Mouse (Mus musculus) left cerebral cortex, postnatal 25 days (tissue): ENCODE results near the gene Xpot. TPM values are rescaled to one million over a fixed set of nuclear protein-coding genes. Genes with fewer than 3 reads are reported as not detected.

Experiments
- DNase-seq, 2 experiments: peaks; one replicate each; pipeline ENCODE4 v3.0.0; 2022; ENCODE audit warnings: low spot score in 2 of 2, mixed read lengths in 1 of 2
- intact Hi-C: fragments of 180-260 bp; cut with DNase I; formaldehyde crosslinking; loops from one replicate; pipeline ENCODE4 v1.15.1; 2025
- total RNA-seq, 2 experiments: library from RNA; stranded (reverse); gene quantifications; 2 replicates each; pipeline ENCODE4 v1.2.3; 2021

Xpot gene
- total RNA-seq: 10 to 100 TPM; 58.5 to 69.1 TPM

GRCm38 (mm10) chr10:121626186-121626882, at the start of gene Xpot:
Gene Xpot, minus strand, starts transcription at chr10:121626332.
- intact Hi-C loops: loop anchor here (5.0 kb wide), 2 partner anchors 39 to 111 kb away; partner anchors contain the start of genes BC048403 and Tbk1
- peak; percentile 99 for DNase-seq

DNA sequence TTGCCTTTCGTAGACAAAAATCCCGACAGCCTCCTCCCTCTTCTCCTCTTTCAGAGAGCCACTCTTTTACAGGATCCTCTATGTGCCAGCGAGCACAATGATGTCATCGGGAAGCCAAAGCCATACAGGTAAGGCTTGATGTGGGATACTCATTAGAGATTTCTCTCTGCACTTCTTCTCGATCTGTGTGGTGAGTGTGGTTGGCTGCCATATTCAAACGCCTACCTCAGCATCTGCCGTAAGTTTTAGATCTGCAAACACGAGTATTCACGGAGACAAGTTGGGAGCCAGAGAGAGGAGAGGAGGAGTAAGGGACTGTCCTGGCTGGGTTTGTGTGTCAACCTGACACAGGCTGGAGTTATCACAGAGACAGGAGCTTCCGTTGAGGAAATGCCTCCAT, 43.0 kb upstream of the Xpot start:
- intact Hi-C loops: no loop called here
- peak in 1 of 2 experiments; percentile 46 for DNase-seq

GRCm38 (mm10) chr10:121665631-121666145, 39.6 kb upstream of the Xpot start:
- intact Hi-C loops: no loop called here
- no peak for DNase-seq

DNA sequence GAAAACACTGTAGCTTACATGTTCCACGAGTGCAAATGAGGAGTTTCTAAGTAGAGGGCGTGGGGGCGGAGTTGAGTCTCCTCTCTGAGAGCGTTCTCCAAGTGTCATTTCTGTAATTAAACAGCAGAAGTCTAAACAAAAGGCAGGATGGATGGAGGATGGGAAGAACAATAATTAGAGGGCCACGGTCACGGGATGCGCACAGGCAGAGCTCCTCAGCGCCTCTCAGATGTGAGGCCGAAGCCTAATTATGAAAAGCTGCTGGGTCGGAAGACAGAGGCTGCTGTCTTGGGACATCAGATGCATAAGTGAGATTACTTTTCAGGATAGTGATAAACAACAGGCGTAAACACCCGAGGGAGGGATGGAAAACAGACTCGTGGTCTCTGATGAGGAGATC, 37.5 kb upstream of the Xpot start:
- DNase-seq: no peak
- intact Hi-C loops: no loop called here

GRCm38 (mm10) chr10:121662711-121663110, 36.6 kb upstream of the Xpot start:
- no peak for DNase-seq
- intact Hi-C loops: no loop called here

GRCm38 (mm10) chr10:121655907-121656306, 29.8 kb upstream of the Xpot start:
- intact Hi-C loops: no loop called here

GRCm38 (mm10) chr10:121653079-121653478, 26.9 kb upstream of the Xpot start:
- DNase-seq: peak; percentile 8 to 85
- intact Hi-C loops: no loop called here

More at GRCm38 (mm10) chr10:121655907-121656306, 29.8 kb upstream of the Xpot start:
- no peak for DNase-seq

- intact Hi-C loops: no loop called here
- DNase-seq: no peak
These were observed 20.2 kb upstream of the Xpot start for GRCm38 (mm10) chr10:121646294-121646693.

DNA sequence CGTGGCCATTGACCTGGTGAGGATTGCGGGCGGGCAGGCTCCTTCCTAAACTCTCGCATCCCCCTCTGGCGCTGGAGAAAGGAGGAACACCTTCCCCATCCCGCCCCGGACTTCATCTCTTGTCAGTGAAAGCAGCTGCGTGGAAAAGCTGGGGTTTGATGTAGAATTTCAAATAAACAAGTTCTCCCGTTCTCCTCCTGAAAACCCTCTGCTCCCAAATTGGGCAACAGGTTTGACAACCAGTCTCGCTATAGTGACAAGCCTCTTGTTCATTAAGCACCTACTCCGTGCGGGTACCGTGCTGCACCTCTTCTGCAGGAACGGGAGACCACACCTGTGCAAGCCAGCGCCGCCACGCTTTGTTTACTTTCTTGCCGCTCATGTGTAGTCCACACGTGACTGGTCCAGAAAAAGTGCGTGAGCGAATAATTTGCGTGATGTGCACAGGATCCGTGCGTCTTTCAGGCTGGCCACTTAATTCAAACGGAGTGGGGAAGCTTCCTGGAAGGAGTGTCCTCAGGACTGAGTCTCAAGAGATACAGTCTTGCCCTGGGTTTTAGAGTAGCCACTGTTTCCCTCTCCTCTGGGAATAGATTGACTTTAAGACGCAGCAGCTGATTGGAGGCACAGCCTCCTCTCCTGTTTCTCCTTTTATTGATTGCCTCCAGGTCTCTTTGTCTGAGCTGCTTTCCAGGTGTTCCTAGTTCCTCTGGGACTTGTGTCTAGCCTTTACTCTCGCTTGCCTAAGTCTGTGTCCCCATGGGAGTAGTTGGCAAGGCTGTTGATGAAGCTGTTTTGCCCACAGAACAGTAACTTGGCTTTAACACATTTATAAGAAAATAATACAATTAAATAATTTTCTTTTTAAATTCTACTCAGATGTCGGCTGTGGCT, 16.2 kb upstream of the Xpot start:
- DNase-seq: no peak
- intact Hi-C loops: loop anchor here (5.0 kb wide), 1 partner anchor 45 kb away; no protein-coding TSS in a partner anchor

DNA sequence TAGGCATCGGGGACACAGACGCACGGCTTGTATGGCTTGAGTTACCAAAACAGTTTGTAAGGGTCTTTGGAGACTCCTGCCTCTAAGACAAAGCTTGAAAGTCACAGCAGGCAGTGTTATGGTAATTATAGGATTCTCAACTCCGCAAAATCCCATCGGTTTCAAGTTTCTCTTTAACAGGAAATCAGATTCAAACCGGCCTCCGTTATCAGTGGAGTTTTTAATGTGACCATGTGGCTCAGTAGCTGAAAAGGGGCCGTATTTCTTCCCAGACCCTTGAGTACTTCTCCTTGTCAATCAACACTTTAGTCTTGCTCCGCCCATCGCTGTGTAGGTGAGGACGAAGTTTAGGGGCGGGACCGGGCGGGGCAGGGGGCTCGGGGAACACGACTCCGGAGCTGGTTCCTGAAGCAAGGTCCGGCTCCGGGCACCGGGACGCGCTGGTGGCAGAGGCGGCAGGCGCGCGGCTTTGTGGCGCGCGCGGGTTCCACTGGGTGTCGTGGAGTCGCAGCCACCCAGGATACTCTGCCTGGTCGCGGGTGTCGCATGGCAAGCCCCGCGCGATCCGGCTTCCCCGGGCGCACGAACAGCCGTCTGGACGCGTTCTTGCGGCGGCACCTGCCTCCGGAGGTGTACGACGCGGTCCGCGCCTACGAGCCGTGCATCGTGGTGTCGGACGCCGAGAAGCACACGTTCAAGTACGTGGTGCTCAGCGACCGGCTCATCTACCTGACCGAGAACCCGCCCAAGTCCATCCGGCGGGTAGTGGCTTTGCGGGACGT, 15.3 kb upstream of the Xpot start, which contains the start of gene D930020B18Rik:
TSS of gene D930020B18Rik (plus strand) at position 317 of the 782 bp plus-strand sequence.
- intact Hi-C loops: loop anchor here (5.0 kb wide), 1 partner anchor 46 kb away; no protein-coding TSS in a partner anchor
- no peak for DNase-seq

- intact Hi-C loops: loop anchor here (1.0 to 5.0 kb wide), 2 partner anchors 46 to 411 kb away; no protein-coding TSS in a partner anchor
- no peak for DNase-seq
These were observed 14.8 kb upstream of the Xpot start for GRCm38 (mm10) chr10:121640944-121641271.

DNA sequence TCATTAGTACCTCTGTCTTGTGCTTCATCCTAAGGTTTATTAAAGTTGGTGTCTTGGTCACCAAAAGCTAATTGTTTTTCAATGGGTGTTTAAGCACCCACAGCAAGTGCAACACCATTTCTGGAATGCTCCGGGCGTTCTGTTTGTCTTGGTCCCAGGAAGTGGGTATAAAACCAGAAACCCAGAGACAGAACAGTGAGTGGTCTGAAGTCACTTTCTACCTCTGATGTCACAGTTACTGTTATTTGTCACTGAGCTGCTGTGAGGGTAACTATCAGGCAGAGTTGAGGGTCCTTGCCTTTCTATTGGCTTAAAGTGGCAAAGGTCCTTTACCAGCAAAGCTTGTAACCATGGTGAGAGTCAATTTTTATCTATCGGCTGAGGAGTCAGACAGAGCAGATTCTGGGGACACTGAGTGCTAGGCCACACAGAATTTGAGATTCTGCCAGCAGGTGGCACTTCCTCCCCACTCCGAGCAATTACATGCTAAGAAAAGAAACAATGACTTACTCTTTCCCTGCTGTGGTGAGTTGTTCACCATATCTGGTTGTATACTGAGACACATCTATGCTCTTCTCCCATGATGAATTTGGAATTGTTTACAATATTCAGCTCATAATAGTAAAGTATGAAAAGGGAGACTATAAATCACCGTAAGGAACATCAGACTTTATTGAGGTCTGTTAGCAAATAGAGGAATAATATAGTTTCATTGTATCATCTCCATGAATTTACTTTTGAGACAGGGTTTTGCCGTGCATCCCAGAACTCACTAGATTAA, 14.2 kb upstream of the Xpot start:
- DNase-seq: peak; percentile 33

DNA sequence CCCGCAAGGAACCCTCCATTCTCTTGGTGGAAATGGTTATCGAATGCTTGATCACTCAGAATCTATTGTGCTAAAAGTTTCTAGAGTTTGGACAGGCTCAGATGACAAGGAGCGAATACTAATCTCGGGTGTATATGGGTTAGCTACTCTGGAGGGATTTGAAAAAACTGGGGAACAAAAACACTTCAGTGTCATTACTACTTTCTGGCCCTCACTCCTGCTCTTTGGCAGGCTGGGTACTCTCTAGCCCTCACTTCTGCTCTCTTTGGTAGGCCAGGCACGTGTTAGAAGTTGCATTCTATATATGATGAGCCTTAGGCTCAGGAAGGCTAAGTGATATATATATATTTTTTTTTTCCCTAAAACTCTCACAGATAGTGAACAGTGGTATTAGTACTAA, 13.4 kb upstream of the Xpot start:
- intact Hi-C loops: no loop called here
- DNase-seq: no peak

More for the DNA sequence above, 14.2 kb upstream of the Xpot start:
- intact Hi-C loops: loop anchor here (1.0 to 5.0 kb wide), 2 partner anchors 47 to 412 kb away; no protein-coding TSS in a partner anchor

GRCm38 (mm10) chr10:121636276-121636675, 10.1 kb upstream of the Xpot start:
- intact Hi-C loops: no loop called here
- DNase-seq: no peak

GRCm38 (mm10) chr10:121634159-121634558, 8.0 kb upstream of the Xpot start:
- DNase-seq: no peak
- intact Hi-C loops: no loop called here

- intact Hi-C loops: loop anchor here (5.0 kb wide), 2 partner anchors 41 to 109 kb away; partner anchors contain the start of genes BC048403 and Tbk1
- DNase-seq: no peak
These were observed 2.5 kb upstream of the Xpot start for GRCm38 (mm10) chr10:121628561-121629040.

GRCm38 (mm10) chr10:121627216-121627852, 1.2 kb upstream of the Xpot start:
- intact Hi-C loops: loop anchor here (5.0 kb wide), 2 partner anchors 40 to 110 kb away; partner anchors contain the start of genes BC048403 and Tbk1
- DNase-seq: no peak
